Mouse (Mus musculus): ENCODE data around the gene Ephb4. TPM values are rescaled to one million over a fixed set of nuclear protein-coding genes. Genes with fewer than 3 reads are reported as not detected.

The Ephb4 gene
- polyA plus RNA-seq (2015; fragmentation: Nextera tagmentation; extraction: Ambion mirVana), result 49.1 and 54.9 TPM in 2 replicates

DNA sequence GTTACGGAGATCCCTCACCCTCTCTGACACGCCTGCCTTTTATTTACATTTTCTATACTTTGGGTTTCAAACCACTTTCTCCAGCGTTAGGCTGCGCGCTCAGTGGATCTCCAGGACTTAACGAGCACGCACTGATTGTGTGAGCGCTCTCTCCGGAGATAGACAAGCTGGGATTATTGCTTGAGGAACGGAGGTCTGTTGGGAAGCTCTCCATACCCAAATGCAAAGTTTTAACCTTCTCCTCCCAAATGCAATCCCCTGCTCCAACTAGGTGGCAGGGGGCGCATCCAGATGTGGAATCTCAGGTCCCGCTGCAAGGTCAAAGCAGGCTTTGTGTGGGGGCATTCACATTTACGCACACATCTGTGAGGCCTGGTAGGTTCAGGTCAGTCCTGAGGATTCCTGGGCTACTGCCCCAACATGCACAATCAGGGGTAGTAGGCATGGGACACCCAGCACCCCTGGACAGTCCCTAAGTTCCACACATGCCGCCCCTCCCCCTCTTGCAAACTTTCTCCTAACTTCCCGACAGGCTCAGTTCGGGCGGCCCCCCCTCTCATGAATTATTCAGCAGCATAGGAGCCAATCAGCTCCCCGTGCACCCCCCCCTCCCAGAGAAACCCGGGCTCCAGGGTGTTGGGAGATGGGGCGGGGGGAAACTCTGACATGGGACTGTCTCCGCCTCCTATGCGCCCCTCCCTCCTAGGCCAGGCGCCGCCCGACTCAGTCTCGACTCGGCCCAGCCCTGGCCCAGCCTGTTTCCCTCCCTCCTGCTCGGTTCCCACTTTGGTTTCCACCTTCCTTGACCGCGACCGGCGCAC, at the start of gene Ephb4:
Gene Ephb4, plus strand, starts transcription at position 726 of the 821 bp plus-strand sequence.
- Histone ChIP-seq H3K27me3 (no peaks in the 10 kb centered on the region), H3K4me3 (replicated peaks) (peak within 1 kb of the TSS; percentile 94), H3K9ac (peak within 1 kb of the TSS; percentile 94), H3K27ac (peak within 1 kb of the TSS; percentile 94), H3K4me1 (peaks cover 73% of the 10 kb centered on the region), H3K9me3 (replicated peaks) (no peaks in the 10 kb centered on the region), H3K4me2 (peak within 1 kb of the TSS; percentile 86), H3K36me3 (peaks cover 15% of the 10 kb centered on the region)
- WGBS, result 1% methylated on average over 31 of the region's 32 CpGs
- ATAC-seq (replicated peaks; ENCODE audit: low FRiP score), result peak; percentile 97

DNA sequence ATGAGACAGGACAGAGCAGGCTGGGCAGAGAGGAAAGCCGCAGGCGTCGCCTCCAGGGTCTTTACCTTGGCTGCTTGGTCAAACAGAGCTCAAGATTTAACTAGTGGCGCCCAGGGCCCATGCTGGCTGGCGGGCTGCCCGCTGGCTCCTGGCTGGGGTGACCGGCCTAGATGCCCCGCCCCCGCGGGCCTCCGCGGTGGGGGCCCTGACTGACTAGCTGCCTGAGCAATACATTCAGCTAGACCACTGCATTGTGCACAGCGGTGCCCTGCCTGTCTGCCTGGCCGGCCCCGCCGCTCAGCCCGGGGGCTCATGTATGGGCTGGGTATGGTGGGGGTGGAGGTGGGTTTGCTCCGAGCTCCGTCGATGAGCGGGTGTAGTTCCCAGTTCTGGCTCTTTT, 48.7 kb upstream of the Ephb4 start:
- no peak for ATAC-seq (replicated peaks; ENCODE audit: low FRiP score)

GRCm38 (mm10) chr5:137303609-137304008, 46.3 kb upstream of the Ephb4 start:
- H3K4me1 ChIP-seq, result peaks cover 46% of the 10 kb centered on the region
- H3K27ac ChIP-seq, result no peak overlapping the region
- 91% methylated on average over 4 of the region's 4 CpGs for WGBS
- H3K27me3 ChIP-seq, result no peaks in the 10 kb centered on the region
- H3K9me3 ChIP-seq (replicated peaks), result no peaks in the 10 kb centered on the region
- H3K9ac ChIP-seq, result no peak overlapping the region
- ATAC-seq (replicated peaks; ENCODE audit: low FRiP score), result no peak
- H3K4me3 ChIP-seq (replicated peaks), result no peak overlapping the region
- no peak overlapping the region for H3K4me2 ChIP-seq
- H3K36me3 ChIP-seq, result peaks cover 75% of the 10 kb centered on the region

More for the DNA sequence above, 48.7 kb upstream of the Ephb4 start:
- H3K27me3 ChIP-seq, result no peaks in the 10 kb centered on the region
- peaks cover 34% of the 10 kb centered on the region for H3K4me1 ChIP-seq
- H3K27ac ChIP-seq, result no peak overlapping the region
- no peak overlapping the region for H3K4me3 ChIP-seq (replicated peaks)
- 85% methylated on average over 21 of the region's 21 CpGs for WGBS
- H3K9ac ChIP-seq, result no peak overlapping the region
- H3K36me3 ChIP-seq, result peaks cover 95% of the 10 kb centered on the region
- no peak overlapping the region for H3K4me2 ChIP-seq
- no peaks in the 10 kb centered on the region for H3K9me3 ChIP-seq (replicated peaks)

DNA sequence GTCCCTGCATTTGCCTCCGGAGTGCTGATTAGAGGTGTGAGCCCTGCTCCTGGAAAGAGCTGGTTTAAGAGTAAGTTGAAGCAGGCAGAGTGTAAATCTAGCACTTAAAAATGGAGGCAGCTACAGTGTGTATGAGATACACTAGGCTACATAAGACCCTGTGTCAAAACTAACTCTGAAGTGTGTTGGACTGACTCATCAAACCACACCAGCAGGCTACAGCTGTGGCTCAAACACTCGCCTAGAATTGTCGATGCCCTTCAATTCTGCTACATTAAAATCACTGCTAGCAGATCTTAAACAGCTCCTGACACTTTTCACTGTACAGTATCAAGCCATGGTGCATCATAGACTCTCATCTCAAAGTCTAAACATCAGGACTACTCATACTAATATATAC, 45.7 kb upstream of the Ephb4 start:
- WGBS, result 80% methylated on average over 3 of the region's 3 CpGs
- no peak for ATAC-seq (replicated peaks; ENCODE audit: low FRiP score)
- H3K4me2 ChIP-seq, result peak overlapping the region; percentile 68; the same call in 1 of the 2 replicates

DNA sequence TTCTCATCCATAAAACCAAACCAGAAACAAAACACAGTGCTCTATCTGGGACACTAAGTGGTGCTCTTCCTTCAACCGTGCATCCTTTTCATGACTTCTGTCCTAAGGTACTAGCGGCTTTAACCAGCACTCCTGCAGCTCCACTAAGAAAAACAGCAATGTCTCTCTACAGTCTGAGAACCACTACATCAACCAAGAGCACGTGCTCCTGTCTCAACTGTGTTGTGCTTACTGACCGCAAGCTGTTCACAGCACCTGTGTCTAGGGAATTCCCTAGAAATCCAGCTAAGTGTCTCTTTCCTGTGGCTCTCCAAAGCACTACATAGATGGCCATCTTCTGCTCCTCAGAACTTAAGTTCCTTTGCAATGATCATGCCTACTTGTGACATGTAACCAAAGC, 45.1 kb upstream of the Ephb4 start:
- peaks cover 48% of the 10 kb centered on the region for H3K4me1 ChIP-seq
- no peaks in the 10 kb centered on the region for H3K9me3 ChIP-seq (replicated peaks)
- H3K4me3 ChIP-seq (replicated peaks), result peak overlapping the region; percentile 98
- peak overlapping the region; percentile 68 for H3K4me2 ChIP-seq
- ATAC-seq (replicated peaks; ENCODE audit: low FRiP score), result no peak
- H3K36me3 ChIP-seq, result peaks cover 75% of the 10 kb centered on the region
- H3K27ac ChIP-seq, result no peak overlapping the region
- no peaks in the 10 kb centered on the region for H3K27me3 ChIP-seq
- 33% methylated on average over 4 of the region's 4 CpGs for WGBS
- peak overlapping the region; percentile 99; the same call in 1 of the 2 replicates for H3K9ac ChIP-seq

More for the DNA sequence above, 45.7 kb upstream of the Ephb4 start:
- H3K9ac ChIP-seq, result 0 out of 2 replicates have a peak overlapping the region, but pooled peaks have one; percentile 14
- no peaks in the 10 kb centered on the region for H3K27me3 ChIP-seq
- H3K4me1 ChIP-seq, result peaks cover 48% of the 10 kb centered on the region
- H3K4me3 ChIP-seq (replicated peaks), result peak overlapping the region; percentile 98; the same call in 1 of the 2 replicates
- H3K27ac ChIP-seq, result no peak overlapping the region
- H3K36me3 ChIP-seq, result peaks cover 75% of the 10 kb centered on the region
- H3K9me3 ChIP-seq (replicated peaks), result no peaks in the 10 kb centered on the region

GRCm38 (mm10) chr5:137305822-137306221, 44.1 kb upstream of the Ephb4 start:
- no peak overlapping the region for H3K27ac ChIP-seq
- peak overlapping the region; percentile 98 for H3K4me3 ChIP-seq (replicated peaks)
- no peaks in the 10 kb centered on the region for H3K27me3 ChIP-seq
- peak overlapping the region; percentile 68 for H3K4me2 ChIP-seq
- H3K9me3 ChIP-seq (replicated peaks), result no peaks in the 10 kb centered on the region
- WGBS, result 44% methylated on average over 3 of the region's 3 CpGs
- ATAC-seq (replicated peaks; ENCODE audit: low FRiP score), result no peak
- H3K4me1 ChIP-seq, result peaks cover 48% of the 10 kb centered on the region
- H3K36me3 ChIP-seq, result peaks cover 75% of the 10 kb centered on the region
- H3K9ac ChIP-seq, result peak overlapping the region; percentile 99

DNA sequence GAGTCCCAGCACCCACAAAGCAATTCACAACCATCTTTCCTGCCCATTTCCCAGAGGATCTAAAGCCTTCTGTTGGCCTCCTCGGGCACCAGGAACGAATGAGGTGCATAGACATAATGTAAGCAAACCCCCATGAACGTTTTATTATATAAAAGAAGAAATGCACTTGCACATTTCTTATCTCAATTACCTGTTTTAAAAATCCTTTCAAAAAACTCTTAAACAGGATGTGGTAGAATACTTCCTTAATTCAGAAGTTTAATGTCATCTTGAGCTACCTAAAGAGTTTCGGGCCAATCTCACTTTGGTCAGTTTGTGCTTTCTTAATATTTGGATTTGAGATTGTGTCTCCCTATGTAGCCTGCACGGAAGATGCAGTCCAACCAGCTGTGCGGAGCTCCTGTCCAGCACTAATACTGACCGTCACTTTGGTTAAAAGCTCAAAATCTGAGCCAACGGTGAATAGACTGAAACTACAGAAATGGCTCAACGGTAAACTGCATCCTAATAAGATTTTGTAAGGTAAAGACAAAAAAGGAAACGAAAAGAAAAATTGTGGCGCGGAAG, 43.4 kb upstream of the Ephb4 start:
- H3K9ac ChIP-seq, result peak overlapping the region; percentile 99
- peak overlapping the region; percentile 98 for H3K4me3 ChIP-seq (replicated peaks)
- ATAC-seq (replicated peaks; ENCODE audit: low FRiP score), result no peak
- peak overlapping the region; percentile 96 for H3K27ac ChIP-seq
- H3K36me3 ChIP-seq, result peaks cover 73% of the 10 kb centered on the region
- WGBS, result 14% methylated on average over 12 of the region's 12 CpGs
- H3K4me2 ChIP-seq, result peak overlapping the region; percentile 68
- no peaks in the 10 kb centered on the region for H3K27me3 ChIP-seq
- peaks cover 51% of the 10 kb centered on the region for H3K4me1 ChIP-seq
- no peaks in the 10 kb centered on the region for H3K9me3 ChIP-seq (replicated peaks)

DNA sequence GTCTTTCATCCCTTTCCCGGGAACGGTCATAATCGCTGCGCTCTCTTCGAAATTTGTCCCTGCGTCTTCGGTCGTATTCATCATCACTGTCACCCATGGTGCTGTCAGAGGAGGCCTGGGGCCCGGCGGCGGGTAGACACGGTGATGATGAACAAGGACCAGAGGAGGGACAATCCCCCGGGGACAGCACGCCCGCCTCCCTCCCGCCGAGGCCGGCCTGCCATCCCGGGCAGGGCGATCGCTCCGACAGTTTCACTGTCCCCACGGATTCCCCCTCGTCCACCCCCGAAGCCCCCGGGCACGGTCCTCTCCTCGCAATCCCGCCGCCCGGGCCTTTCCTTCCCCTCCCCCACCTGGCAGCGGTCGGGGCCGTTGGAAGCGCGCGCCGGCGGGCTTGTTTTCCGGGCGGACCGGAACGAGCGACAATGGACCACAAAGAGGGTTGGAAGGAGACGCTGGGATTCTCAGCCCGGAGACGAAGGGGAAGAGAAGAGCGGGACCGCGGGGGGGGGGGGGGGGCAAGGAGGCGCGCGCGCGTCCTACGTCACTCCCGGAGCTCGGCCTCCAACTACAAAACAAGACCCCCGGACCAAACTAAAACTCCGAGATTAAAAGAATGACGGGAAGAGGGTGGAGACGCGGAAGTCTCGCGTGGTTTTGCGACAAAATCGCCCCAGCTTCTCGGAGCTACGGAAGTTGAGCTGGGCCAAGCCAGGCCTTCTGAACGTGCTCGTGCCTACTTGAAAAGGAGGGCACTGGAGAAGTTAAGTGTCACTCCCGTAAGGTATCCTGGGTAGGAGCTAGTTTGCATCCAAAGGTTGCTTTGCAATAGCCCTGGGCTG, 42.6 kb upstream of the Ephb4 start, which contains the start of gene Srrt:
Gene Srrt, minus strand, starts transcription at position 604 of the 842 bp plus-strand sequence.
- ATAC-seq (replicated peaks; ENCODE audit: low FRiP score), result peak; percentile 92

GRCm38 (mm10) chr5:137308356-137308755, 41.6 kb upstream of the Ephb4 start:
- 95% methylated on average over 4 of the region's 4 CpGs for WGBS
- Histone ChIP-seq H3K9me3 (replicated peaks) (no peaks in the 10 kb centered on the region), H3K4me2 (peak overlapping the region; percentile 68), H3K27ac (peak overlapping the region; percentile 96), H3K4me1 (peaks cover 64% of the 10 kb centered on the region), H3K36me3 (peaks cover 65% of the 10 kb centered on the region), H3K4me3 (replicated peaks) (peak overlapping the region; percentile 98), H3K9ac (peak overlapping the region; percentile 99), H3K27me3 (no peaks in the 10 kb centered on the region)
- no peak for ATAC-seq (replicated peaks; ENCODE audit: low FRiP score)

More for the DNA sequence above, 42.6 kb upstream of the Ephb4 start, which contains the start of gene Srrt:
- Histone ChIP-seq H3K4me3 (replicated peaks) (peak within 1 kb of the TSS; percentile 98), H3K27ac (peak within 1 kb of the TSS; percentile 96), H3K36me3 (peaks cover 72% of the 10 kb centered on the region), H3K9me3 (replicated peaks) (no peaks in the 10 kb centered on the region), H3K4me1 (peaks cover 59% of the 10 kb centered on the region), H3K27me3 (no peaks in the 10 kb centered on the region), H3K9ac (peak within 1 kb of the TSS; percentile 99), H3K4me2 (peak within 1 kb of the TSS; percentile 68)
- WGBS, result under 1% methylated on average over 70 of the region's 72 CpGs

GRCm38 (mm10) chr5:137313466-137314192, 36.3 kb upstream of the Ephb4 start:
- Histone ChIP-seq H3K27me3 (no peaks in the 10 kb centered on the region), H3K4me1 (peaks cover 43% of the 10 kb centered on the region), H3K36me3 (peaks cover 53% of the 10 kb centered on the region), H3K4me2 (peak overlapping the region; percentile 85), H3K9me3 (replicated peaks) (no peaks in the 10 kb centered on the region), H3K4me3 (replicated peaks) (peak overlapping the region; percentile 75), H3K27ac (peak overlapping the region; percentile 95), H3K9ac (peak overlapping the region; percentile 80)
- ATAC-seq (replicated peaks; ENCODE audit: low FRiP score), result peak; percentile 72
- WGBS, result 1% methylated on average over 22 of the region's 22 CpGs
